Mouse (Mus musculus) MEL (cell line): Measurements from ENCODE around the gene Gm10401. TPM values are rescaled to one million over a fixed set of nuclear protein-coding genes. Genes with fewer than 3 reads are reported as not detected.

Source experiments
- DNase-seq: peaks from one replicate; pipeline ENCODE4 v3.0.0; 2011; ENCODE audit warnings: low read depth, low spot score
- H3K27ac ChIP-seq: 2 replicates; pipeline ENCODE4 v1.5.1; 2012; ENCODE audit warnings: low read depth, mild to moderate bottlenecking, control low read depth, low read length, moderate library complexity; ENCODE audit not compliant: control insufficient read depth
- H3K27me3 ChIP-seq, 2 experiments: fragments of 150-350 bp in 1 of 2; sonication (generic) in 1 of 2; 2 replicates each; pipeline ENCODE4 v1.6.1; 2012; ENCODE audit warnings: low read length in 2 of 2, mild to moderate bottlenecking in 2 of 2, improper control_type of control experiment in 1 of 2, moderate library complexity in 1 of 2; ENCODE audit not compliant: insufficient read depth in 2 of 2, control insufficient read depth in 1 of 2
- H3K36me3 ChIP-seq, 2 experiments: 2 replicates each; pipeline ENCODE4 v1.6.1; 2012 to 2014; ENCODE audit warnings: low read length in 2 of 2, improper control_type of control experiment in 1 of 2, inconsistent platforms in 1 of 2, mild to moderate bottlenecking in 1 of 2; ENCODE audit not compliant: insufficient read depth in 2 of 2, control insufficient read depth in 1 of 2
- H3K4me1 ChIP-seq, 2 experiments: fragments of 150-350 bp in 1 of 2; sonication (generic) in 1 of 2; 2 replicates each; pipeline ENCODE4 v1.6.1; 2012; ENCODE audit warnings: low read length in 2 of 2, improper control_type of control experiment in 1 of 2, mild to moderate bottlenecking in 1 of 2; ENCODE audit not compliant: insufficient read depth in 2 of 2, control insufficient read depth in 1 of 2
- H3K4me3 ChIP-seq, 2 experiments: fragments of 150-350 bp in 1 of 2; sonication (generic) in 1 of 2; 2 replicates each; pipeline ENCODE4 v1.5.1; 2012; ENCODE audit warnings: low read depth in 2 of 2, low read length in 2 of 2, mild to moderate bottlenecking in 2 of 2, moderate library complexity in 2 of 2, control low read depth in 1 of 2, improper control_type of control experiment in 1 of 2; ENCODE audit not compliant: control insufficient read depth in 1 of 2, insufficient read depth in 1 of 2
- H3K79me2 ChIP-seq: 2 replicates; pipeline ENCODE4 v1.6.1; 2012; ENCODE audit warnings: mild to moderate bottlenecking, low read length, moderate library complexity; ENCODE audit not compliant: control insufficient read depth, poor library complexity, insufficient read depth
- H3K9ac ChIP-seq: 2 replicates; pipeline ENCODE4 v1.6.1; 2012; ENCODE audit warnings: low read depth, mild to moderate bottlenecking, control low read depth, low read length, moderate library complexity; ENCODE audit not compliant: control insufficient read depth, poor library complexity, severe bottlenecking
- H3K9me3 ChIP-seq: fragments of 150-350 bp; sonication (generic); replicated peaks from 2 replicates; pipeline ENCODE4 v1.6.1; 2012; ENCODE audit warnings: mild to moderate bottlenecking, low read length, improper control_type of control experiment, moderate library complexity; ENCODE audit not compliant: insufficient read depth
- CHD2 ChIP-seq: IDR thresholded peaks from 2 replicates; pipeline ENCODE4 v1.6.1; 2011; ENCODE audit warnings: low read length, improper control_type of control experiment
- CTCF ChIP-seq, 3 experiments: IDR thresholded peaks in 2 of 3; conservative IDR thresholded peaks in 1 of 3; 2 replicates each; pipeline ENCODE4 v1.5.1; 2011 to 2012; ENCODE audit warnings: low read length in 3 of 3, low read depth in 2 of 3, mild to moderate bottlenecking in 2 of 3, improper control_type of control experiment in 1 of 3, inconsistent platforms in 1 of 3, mixed read lengths in 1 of 3, moderate library complexity in 1 of 3; ENCODE audit not compliant: control insufficient read depth in 1 of 3, insufficient read depth in 1 of 3, poor library complexity in 1 of 3, severe bottlenecking in 1 of 3
- E2F4 ChIP-seq: IDR thresholded peaks from 2 replicates; pipeline ENCODE4 v1.6.1; 2011; ENCODE audit warnings: low read depth, low read length, improper control_type of control experiment, borderline replicate concordance
- ETS1 ChIP-seq: IDR thresholded peaks from 2 replicates; pipeline ENCODE4 v1.6.1; 2012; ENCODE audit warnings: low read depth, mild to moderate bottlenecking, inconsistent platforms, low read length, improper control_type of control experiment, moderate library complexity
- GABPA ChIP-seq: IDR thresholded peaks from 2 replicates; pipeline ENCODE4 v1.6.1; 2012; ENCODE audit warnings: low read depth, mild to moderate bottlenecking, inconsistent platforms, low read length, improper control_type of control experiment, moderate library complexity
- KAT2A ChIP-seq: conservative IDR thresholded peaks from 2 replicates; pipeline ENCODE4 v1.6.1; 2012; ENCODE audit warnings: low read depth, low read length, improper control_type of control experiment, inconsistent platforms
- MAFK ChIP-seq: IDR thresholded peaks from 2 replicates; pipeline ENCODE4 v1.6.1; 2011; ENCODE audit warnings: low read depth, mild to moderate bottlenecking, low read length, improper control_type of control experiment, borderline replicate concordance
- MAX ChIP-seq: IDR thresholded peaks from 2 replicates; pipeline ENCODE4 v1.6.1; 2011; ENCODE audit warnings: low read length, improper control_type of control experiment
- MEF2A ChIP-seq: IDR thresholded peaks from 2 replicates; pipeline ENCODE4 v1.6.1; 2014; ENCODE audit warnings: low read depth, mild to moderate bottlenecking, inconsistent platforms, low read length, improper control_type of control experiment; ENCODE audit not compliant: poor library complexity, insufficient replicate concordance, severe bottlenecking; ENCODE audit errors: extremely low read depth
- MYC ChIP-seq: IDR thresholded peaks from 2 replicates; pipeline ENCODE4 v1.6.1; 2011; ENCODE audit warnings: low read depth, mild to moderate bottlenecking, low read length, improper control_type of control experiment, moderate library complexity
- POLR2A ChIP-seq, 2 experiments: IDR thresholded peaks; 2 replicates each; pipeline ENCODE4 v1.6.1; 2011 to 2012; ENCODE audit warnings: low read length in 2 of 2, mild to moderate bottlenecking in 2 of 2, control low read depth in 1 of 2, improper control_type of control experiment in 1 of 2, low read depth in 1 of 2, moderate library complexity in 1 of 2; ENCODE audit not compliant: control insufficient read depth in 1 of 2, insufficient read depth in 1 of 2, poor library complexity in 1 of 2
- POLR2AphosphoS2 ChIP-seq: IDR thresholded peaks from 2 replicates; pipeline ENCODE4 v1.6.1; 2011; ENCODE audit warnings: low read length, improper control_type of control experiment
- POLR2AphosphoS5 ChIP-seq: IDR thresholded peaks from 2 replicates; pipeline ENCODE4 v1.6.1; 2012; ENCODE audit warnings: low read depth, borderline replicate concordance, mild to moderate bottlenecking, inconsistent platforms, low read length, moderate library complexity, mixed read lengths
- RAD21 ChIP-seq: IDR thresholded peaks from 2 replicates; pipeline ENCODE4 v1.6.1; 2011; ENCODE audit warnings: mild to moderate bottlenecking, low read depth, low read length, improper control_type of control experiment
- RCOR1 ChIP-seq: IDR thresholded peaks from 2 replicates; pipeline ENCODE4 v1.6.1; 2012; ENCODE audit warnings: low read depth, mild to moderate bottlenecking, inconsistent platforms, low read length, improper control_type of control experiment
- SMC3 ChIP-seq: IDR thresholded peaks from 2 replicates; pipeline ENCODE4 v1.6.1; 2011; ENCODE audit warnings: low read depth, low read length, improper control_type of control experiment
- TAL1 ChIP-seq: IDR thresholded peaks from 2 replicates; pipeline ENCODE4 v1.6.1; 2012; ENCODE audit warnings: mild to moderate bottlenecking, inconsistent platforms, low read length, moderate library complexity, mixed read lengths
- TCF12 ChIP-seq: IDR thresholded peaks from 2 replicates; pipeline ENCODE4 v1.6.1; 2014; ENCODE audit warnings: low read depth, mild to moderate bottlenecking, inconsistent platforms, low read length, improper control_type of control experiment, moderate library complexity
- USF1 ChIP-seq: IDR thresholded peaks from 2 replicates; pipeline ENCODE4 v1.6.1; 2014; ENCODE audit warnings: low read depth, mild to moderate bottlenecking, inconsistent platforms, low read length, improper control_type of control experiment, moderate library complexity
- USF2 ChIP-seq, 2 experiments: IDR thresholded peaks; 2 replicates each; pipeline ENCODE4 v1.6.1; 2011 to 2012; ENCODE audit warnings: improper control_type of control experiment in 2 of 2, low read length in 2 of 2, borderline replicate concordance in 1 of 2, inconsistent platforms in 1 of 2, low read depth in 1 of 2, mild to moderate bottlenecking in 1 of 2; ENCODE audit not compliant: insufficient read depth in 1 of 2
- ZC3H11A ChIP-seq: IDR thresholded peaks from 2 replicates; pipeline ENCODE4 v1.6.1; 2012; ENCODE audit warnings: low read depth, mild to moderate bottlenecking, inconsistent platforms, low read length, improper control_type of control experiment
- ZKSCAN1 ChIP-seq: IDR thresholded peaks from 2 replicates; pipeline ENCODE4 v1.6.1; 2012; ENCODE audit warnings: low read depth, mild to moderate bottlenecking, inconsistent platforms, low read length, improper control_type of control experiment, moderate library complexity
- polyA plus RNA-seq, 2 experiments: library from polyadenylated mRNA; stranded (reverse) in 1 of 2; unstranded in 1 of 2; fragments of >175 nt in 1 of 2; fragments of >200 nt in 1 of 2; gene quantifications; 2 replicates each; pipeline versions ENCODE4 v1.2.1 to v1.2.4; 2012; ENCODE audit warnings: low replicate concordance in 2 of 2, low read depth in 1 of 2; ENCODE audit not compliant: insufficient read length in 2 of 2, insufficient read depth in 1 of 2, missing spikeins in 1 of 2
- total RNA-seq: library from RNA; depleted of rRNA; stranded (reverse); fragments of 300-350 nt; gene quantifications from 2 replicates; pipeline ENCODE4 v1.2.3, GENCODE M21; 2012

Gene Gm10401
- total and polyA plus RNA-seq, 3 experiments, result 0.56 to 3.5 TPM; not detected in 1

GRCm38 (mm10) chr5:115089592-115090268, 8.4 kb downstream of the Gm10401 start:
- 0 out of 2 replicates have a peak, but pooled peaks cover 2% of the 10 kb centered on the region for H3K79me2 ChIP-seq
- peaks cover 3 to 42% of the 10 kb centered on the region in 2 experiments; a peak in 2 of 4 replicates for H3K36me3 ChIP-seq
- DNase-seq, result peak; percentile 31
- H3K9ac ChIP-seq, result no peak overlapping the region
- no peaks in the 10 kb centered on the region for H3K9me3 ChIP-seq
- no peak overlapping the region for H3K27ac ChIP-seq
- TF ChIP-seq USF1, result no peak
- TF ChIP-seq CTCF (IDR thresholded peaks at IDR 0.05 in 2 of 3, conservative IDR thresholded peaks at IDR 0.05 in 1 of 3; ENCODE audit: control insufficient read depth in 1 of 3, insufficient read depth in 1 of 3, low read depth in 2 of 3, low read length in 3 of 3, poor library complexity in 1 of 3, severe bottlenecking in 1 of 3), result peak; percentile 12 to 52 (median 45); a peak in 5 of 6 replicates
- no peak for TF ChIP-seq TCF12
- TF ChIP-seq RAD21, result peak; percentile 23
- TF ChIP-seq MYC, result peak; percentile 41; the same call in 1 of the 2 replicates
- no peak for TF ChIP-seq POLR2AphosphoS2
- TF ChIP-seq ZC3H11A, result peak; percentile 3; the same call in 1 of the 2 replicates
- TF ChIP-seq CHD2, result no peak
- peak; percentile 45 for TF ChIP-seq SMC3
- no peaks in the 10 kb centered on the region for H3K27me3 ChIP-seq
- H3K4me1 ChIP-seq, result 0 out of 4 replicates have a peak, but pooled peaks cover 0 to 3% of the 10 kb centered on the region in 2 experiments
- no peak overlapping the region for H3K4me3 ChIP-seq

GRCm38 (mm10) chr5:115085675-115086074, 12.4 kb downstream of the Gm10401 start:
- H3K4me1 ChIP-seq, result no peaks in the 10 kb centered on the region
- no peak overlapping the region for H3K4me3 ChIP-seq
- no peak overlapping the region for H3K27ac ChIP-seq
- DNase-seq, result no peak
- 0 out of 2 replicates have a peak, but pooled peaks cover under 1% of the 10 kb centered on the region for H3K79me2 ChIP-seq
- H3K27me3 ChIP-seq, result no peaks in the 10 kb centered on the region
- no peak overlapping the region for H3K9ac ChIP-seq
- TF ChIP-seq POLR2A (IDR thresholded peaks at IDR 0.05; ENCODE audit: control insufficient read depth in 1 of 2, insufficient read depth in 1 of 2, low read depth in 1 of 2, low read length in 2 of 2, poor library complexity in 1 of 2), result no peak
- TF ChIP-seq E2F4, result no peak
- no peak for TF ChIP-seq POLR2AphosphoS2
- no peak for TF ChIP-seq ZKSCAN1
- TF ChIP-seq RAD21, result no peak
- TF ChIP-seq TAL1, result no peak
- no peak for TF ChIP-seq MAX
- no peak for TF ChIP-seq RCOR1
- no peak for TF ChIP-seq CTCF (IDR thresholded peaks at IDR 0.05 in 2 of 3, conservative IDR thresholded peaks at IDR 0.05 in 1 of 3; ENCODE audit: control insufficient read depth in 1 of 3, insufficient read depth in 1 of 3, low read depth in 2 of 3, low read length in 3 of 3, poor library complexity in 1 of 3, severe bottlenecking in 1 of 3)
- TF ChIP-seq USF2 (IDR thresholded peaks at IDR 0.05; ENCODE audit: borderline replicate concordance in 1 of 2, insufficient read depth in 1 of 2, low read depth in 1 of 2, low read length in 2 of 2), result no peak
- no peak for TF ChIP-seq MAFK
- TF ChIP-seq POLR2AphosphoS5, result no peak
- no peak for TF ChIP-seq KAT2A
- no peak for TF ChIP-seq MEF2A
- TF ChIP-seq CHD2, result no peak
- no peak for TF ChIP-seq ETS1
- TF ChIP-seq TCF12, result no peak
- TF ChIP-seq GABPA, result no peak
- H3K9me3 ChIP-seq, result no peaks in the 10 kb centered on the region
- H3K36me3 ChIP-seq, result peaks cover 0 to 34% of the 10 kb centered on the region in 2 experiments; a peak in 2 of 4 replicates
